Mouse (Mus musculus): ENCODE data around the gene Gm49388. TPM values are rescaled to one million over a fixed set of nuclear protein-coding genes. Genes with fewer than 3 reads are reported as not detected.

Gene Gm49388
- polyA plus RNA-seq, 1 experiment, result not detected

- no peak for TF ChIP-seq POLR2A (IDR thresholded peaks at IDR 0.05; ENCODE audit: borderline replicate concordance, control insufficient read depth, low read depth, low read length)
- TF ChIP-seq CTCF (IDR thresholded peaks at IDR 0.05; ENCODE audit: control insufficient read depth, insufficient read depth, low read length), result no peak
- Histone ChIP-seq H3K4me3 (replicated peaks; ENCODE audit: control insufficient read depth, low read depth, low read length) (peak overlapping the region; percentile 81), H3K4me1 (ENCODE audit: control insufficient read depth, insufficient read depth, low read length) (no peaks in the 10 kb centered on the region), H3K27ac (ENCODE audit: control insufficient read depth, insufficient read depth, low read depth, low read length, poor library complexity) (peak overlapping the region; percentile 90; the same call in 1 of the 2 replicates)
- 2% methylated on average over 58 of the region's 66 CpGs for WGBS
Measured at GRCm38 (mm10) chr7:127777474-127778266, 7.7 kb upstream of the Gm49388 start.

- Histone ChIP-seq H3K4me3 (replicated peaks; ENCODE audit: control insufficient read depth, low read depth, low read length) (no peak overlapping the region), H3K27ac (ENCODE audit: control insufficient read depth, insufficient read depth, low read depth, low read length, poor library complexity) (no peak overlapping the region), H3K4me1 (ENCODE audit: control insufficient read depth, insufficient read depth, low read length) (no peaks in the 10 kb centered on the region)
- TF ChIP-seq CTCF (IDR thresholded peaks at IDR 0.05; ENCODE audit: control insufficient read depth, insufficient read depth, low read length) (no peak), POLR2A (IDR thresholded peaks at IDR 0.05; ENCODE audit: borderline replicate concordance, control insufficient read depth, low read depth, low read length) (no peak)
- 78% methylated on average over 4 of the region's 4 CpGs for WGBS
Measured at GRCm38 (mm10) chr7:127778350-127778749, 7.1 kb upstream of the Gm49388 start.

GRCm38 (mm10) chr7:127797076-127797845, 11.9 kb downstream of the Gm49388 start:
- no peak for TF ChIP-seq POLR2A (IDR thresholded peaks at IDR 0.05; ENCODE audit: borderline replicate concordance, control insufficient read depth, low read depth, low read length)
- no peak for TF ChIP-seq CTCF (IDR thresholded peaks at IDR 0.05; ENCODE audit: control insufficient read depth, insufficient read depth, low read length)
- no peak overlapping the region for H3K4me3 ChIP-seq (replicated peaks; ENCODE audit: control insufficient read depth, low read depth, low read length)
- H3K27ac ChIP-seq (ENCODE audit: control insufficient read depth, insufficient read depth, low read depth, low read length, poor library complexity), result no peak overlapping the region
- no peaks in the 10 kb centered on the region for H3K4me1 ChIP-seq (ENCODE audit: control insufficient read depth, insufficient read depth, low read length)
- WGBS, result 91% methylated on average over 23 of the region's 23 CpGs

GRCm38 (mm10) chr7:127798591-127798990, 13.2 kb downstream of the Gm49388 start:
- Histone ChIP-seq H3K4me1 (ENCODE audit: control insufficient read depth, insufficient read depth, low read length) (no peaks in the 10 kb centered on the region), H3K4me3 (replicated peaks; ENCODE audit: control insufficient read depth, low read depth, low read length) (no peak overlapping the region), H3K27ac (ENCODE audit: control insufficient read depth, insufficient read depth, low read depth, low read length, poor library complexity) (no peak overlapping the region)
- WGBS, result 82% methylated on average over 4 of the region's 4 CpGs
- no peak for TF ChIP-seq CTCF (IDR thresholded peaks at IDR 0.05; ENCODE audit: control insufficient read depth, insufficient read depth, low read length)
- no peak for TF ChIP-seq POLR2A (IDR thresholded peaks at IDR 0.05; ENCODE audit: borderline replicate concordance, control insufficient read depth, low read depth, low read length)

GRCm38 (mm10) chr7:127799211-127799610, 13.8 kb downstream of the Gm49388 start:
- 88% methylated on average over 13 of the region's 13 CpGs for whole genome bisulfite sequencing
- Histone ChIP-seq H3K4me1 (ENCODE audit: control insufficient read depth, insufficient read depth, low read length) (peaks cover under 1% of the 10 kb centered on the region; the same call in 1 of the 2 replicates), H3K27ac (ENCODE audit: control insufficient read depth, insufficient read depth, low read depth, low read length, poor library complexity) (no peak overlapping the region), H3K4me3 (replicated peaks; ENCODE audit: control insufficient read depth, low read depth, low read length) (no peak overlapping the region)
- TF ChIP-seq POLR2A (IDR thresholded peaks at IDR 0.05; ENCODE audit: borderline replicate concordance, control insufficient read depth, low read depth, low read length), result no peak
- no peak for TF ChIP-seq CTCF (IDR thresholded peaks at IDR 0.05; ENCODE audit: control insufficient read depth, insufficient read depth, low read length)

- no peak overlapping the region for H3K27ac ChIP-seq (ENCODE audit: control insufficient read depth, insufficient read depth, low read depth, low read length, poor library complexity)
- TF ChIP-seq POLR2A (IDR thresholded peaks at IDR 0.05; ENCODE audit: borderline replicate concordance, control insufficient read depth, low read depth, low read length) (no peak), CTCF (IDR thresholded peaks at IDR 0.05; ENCODE audit: control insufficient read depth, insufficient read depth, low read length) (no peak)
- WGBS, result 39% methylated on average over 1 of the region's 1 CpGs
Measured at GRCm38 (mm10) chr7:127799738-127800137, 14.3 kb downstream of the Gm49388 start.

GRCm38 (mm10) chr7:127800435-127801009, 15.1 kb downstream of the Gm49388 start, which contains the start of gene Hsd3b7:
Hsd3b7 (plus strand) TSS chr7:127800604.
- 22% methylated on average over 6 of the region's 6 CpGs for WGBS
- Histone ChIP-seq H3K4me1 (ENCODE audit: control insufficient read depth, insufficient read depth, low read length) (peaks cover 2% of the 10 kb centered on the region; the same call in 1 of the 2 replicates), H3K27ac (ENCODE audit: control insufficient read depth, insufficient read depth, low read depth, low read length, poor library complexity) (no peak within 1 kb of the TSS), H3K4me3 (replicated peaks; ENCODE audit: control insufficient read depth, low read depth, low read length) (peak within 1 kb of the TSS; percentile 51)
- TF ChIP-seq CTCF (IDR thresholded peaks at IDR 0.05; ENCODE audit: control insufficient read depth, insufficient read depth, low read length) (peak; percentile 74), POLR2A (IDR thresholded peaks at IDR 0.05; ENCODE audit: borderline replicate concordance, control insufficient read depth, low read depth, low read length) (0 out of 2 replicates have a peak, but pooled peaks have one; percentile 18)

More at GRCm38 (mm10) chr7:127799738-127800137, 14.3 kb downstream of the Gm49388 start:
- Histone ChIP-seq H3K4me1 (ENCODE audit: control insufficient read depth, insufficient read depth, low read length) (peaks cover 2% of the 10 kb centered on the region; the same call in 1 of the 2 replicates), H3K4me3 (replicated peaks; ENCODE audit: control insufficient read depth, low read depth, low read length) (no peak overlapping the region)

Measured in bone marrow, adult 2 months (tissue).